Mouse (Mus musculus) hindbrain, embryonic 15.5 days (tissue): ENCODE measurements at regions not wholly inside any gene's neighbourhood (a gene's known extent, or its start where the extent isn't known, plus 50 kb on each side); places are given as distances from the start of the nearest gene placed in this dataset.

ENCODE experiments used
- ATAC-seq: fragments of 200-750 bp; cut with Nextera tagmentation; 2 replicates; pipeline ENCODE4 v1.8.0; 2017; ENCODE audit warnings: low read depth, moderate number of reproducible peaks, moderate TSS enrichment; ENCODE audit not compliant: low FRiP score
- H3K27ac ChIP-seq: fragments of 300-500 bp; sonication (generic); replicated peaks from 2 replicates; pipeline ENCODE4 v1.5.1; 2015; ENCODE audit warnings: mild to moderate bottlenecking, inconsistent platforms
- H3K27me3 ChIP-seq: fragments of 300-500 bp; sonication (generic); 2 replicates; pipeline ENCODE4 v1.6.1; 2015; ENCODE audit warnings: control low read depth, inconsistent platforms
- H3K36me3 ChIP-seq: fragments of 300-500 bp; sonication (generic); 2 replicates; pipeline ENCODE4 v1.6.1; 2015; ENCODE audit warnings: control low read depth, inconsistent platforms
- H3K4me1 ChIP-seq: fragments of 300-500 bp; sonication (generic); replicated peaks from 2 replicates; pipeline ENCODE4 v1.6.1; 2015; ENCODE audit warnings: control low read depth, inconsistent platforms
- H3K4me2 ChIP-seq: fragments of 300-500 bp; sonication (generic); 2 replicates; pipeline ENCODE4 v1.6.1; 2015; ENCODE audit warnings: moderate library complexity, mild to moderate bottlenecking, inconsistent platforms
- H3K4me3 ChIP-seq: fragments of 300-500 bp; sonication (generic); 2 replicates; pipeline ENCODE4 v1.5.1; 2015; ENCODE audit warnings: mild to moderate bottlenecking, inconsistent platforms
- H3K9ac ChIP-seq: fragments of 300-500 bp; sonication (generic); 2 replicates; pipeline ENCODE4 v1.6.1; 2015; ENCODE audit warnings: inconsistent platforms
- H3K9me3 ChIP-seq: fragments of 300-500 bp; sonication (generic); 2 replicates; pipeline ENCODE4 v1.6.1; 2016; ENCODE audit warnings: control low read depth, inconsistent platforms
- WGBS: fragments of 180-500 bp; shearing (Covaris S2); methylation state at CpG from one replicate; pipeline ENCODE4 v1.1.7; 2015; 5-methylcytosine and 5-hydroxymethylcytosine counted together

DNA sequence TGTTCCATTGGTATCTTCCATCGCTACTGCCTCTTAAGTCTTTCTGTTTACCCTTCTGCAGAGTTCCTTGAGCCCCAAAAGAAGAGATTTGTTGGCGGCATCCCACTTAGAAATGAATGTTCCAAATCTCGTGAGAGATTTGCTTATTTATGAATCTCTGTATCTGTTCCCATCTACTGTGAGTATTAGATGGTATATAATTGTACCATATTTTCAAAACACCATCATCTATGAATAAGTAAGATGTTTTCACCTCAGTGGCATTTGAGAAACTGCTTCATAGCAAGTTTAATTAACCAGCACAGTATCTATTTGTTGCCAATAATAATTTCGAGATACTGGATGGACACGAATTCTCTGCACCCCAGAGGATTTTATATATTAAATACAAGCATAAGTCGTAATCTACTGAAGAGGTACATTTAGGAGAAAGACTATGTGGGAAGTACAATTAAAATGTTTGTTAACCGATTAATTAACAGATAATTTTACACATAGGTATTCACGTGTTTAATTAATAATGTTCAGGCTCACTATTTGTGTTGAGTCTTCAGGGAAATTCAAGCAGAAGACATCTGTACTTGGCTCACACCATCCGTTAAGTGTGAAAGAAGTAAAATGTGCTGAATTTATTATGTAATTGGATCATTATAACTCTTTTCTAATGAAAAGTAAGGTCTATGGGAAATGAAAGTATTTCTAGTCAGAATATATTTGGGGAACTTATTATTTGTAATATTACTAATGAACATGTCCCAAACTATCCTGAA, 224.0 kb upstream of the Xrcc4 start:
- Histone ChIP-seq H3K9me3 (no peaks in the 10 kb centered on the region), H3K36me3 (no peaks in the 10 kb centered on the region), H3K9ac (no peak overlapping the region), H3K4me1 (no peaks in the 10 kb centered on the region), H3K4me3 (no peak overlapping the region), H3K27me3 (no peaks in the 10 kb centered on the region), H3K27ac (no peak overlapping the region), H3K4me2 (no peak overlapping the region)
- ATAC-seq: no peak
- 83% methylated on average over 9 of the region's 9 CpGs for WGBS

DNA sequence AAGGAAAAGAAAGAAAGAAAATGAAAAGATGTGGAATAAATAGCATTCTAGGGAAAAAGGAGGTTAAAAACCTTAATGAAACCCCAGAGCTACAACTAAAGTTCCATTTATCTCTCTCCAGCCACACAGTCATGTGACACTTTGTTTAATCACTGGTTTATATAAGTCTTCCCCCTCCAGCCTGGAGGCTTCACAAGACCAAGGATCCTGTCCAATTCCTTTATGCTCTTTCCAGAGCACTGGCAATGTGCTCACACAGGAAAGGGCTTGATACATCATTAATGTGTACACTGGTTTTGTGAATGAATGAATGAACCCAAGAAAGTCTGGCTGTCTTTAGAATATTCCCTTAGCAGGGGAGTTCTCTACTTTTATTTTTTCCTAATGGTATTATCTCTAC, 221.1 kb upstream of the Xrcc4 start:
- no peak overlapping the region for H3K27ac ChIP-seq
- H3K36me3 ChIP-seq: no peaks in the 10 kb centered on the region
- H3K4me1 ChIP-seq: no peaks in the 10 kb centered on the region
- no peaks in the 10 kb centered on the region for H3K9me3 ChIP-seq
- no peak overlapping the region for H3K9ac ChIP-seq
- H3K4me3 ChIP-seq: no peak overlapping the region
- no peaks in the 10 kb centered on the region for H3K27me3 ChIP-seq
- no peak for ATAC-seq
- no peak overlapping the region for H3K4me2 ChIP-seq

GRCm38 (mm10) chr13:90300481-90300880, 211.1 kb upstream of the Xrcc4 start:
- H3K4me2 ChIP-seq: no peak overlapping the region
- H3K4me1 ChIP-seq: no peaks in the 10 kb centered on the region
- no peak overlapping the region for H3K9ac ChIP-seq
- H3K27me3 ChIP-seq: no peaks in the 10 kb centered on the region
- H3K9me3 ChIP-seq: no peaks in the 10 kb centered on the region
- no peak for ATAC-seq
- H3K36me3 ChIP-seq: no peaks in the 10 kb centered on the region
- H3K4me3 ChIP-seq: no peak overlapping the region
- WGBS: 80% methylated on average over 3 of the region's 3 CpGs
- H3K27ac ChIP-seq: no peak overlapping the region

DNA sequence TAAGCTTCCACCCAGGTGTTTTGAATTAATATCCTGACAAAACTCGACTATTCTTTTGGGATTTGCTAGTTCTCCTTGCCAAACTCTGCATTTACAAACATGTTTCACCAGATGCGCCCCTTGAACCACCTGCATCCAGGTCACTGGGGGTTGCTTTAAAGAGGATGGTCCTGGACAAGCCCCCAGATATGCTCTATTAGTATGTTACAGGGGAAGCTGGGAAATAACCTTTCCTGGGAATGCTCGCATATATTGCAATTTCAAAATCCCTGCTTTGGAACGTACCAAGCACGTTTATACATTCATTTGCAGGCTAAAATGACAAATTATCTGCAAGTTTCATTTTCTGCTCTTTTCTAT, 205.2 kb upstream of the Xrcc4 start:
- Histone ChIP-seq H3K4me3 (no peak overlapping the region), H3K4me2 (no peak overlapping the region), H3K9me3 (no peaks in the 10 kb centered on the region), H3K9ac (no peak overlapping the region), H3K36me3 (no peaks in the 10 kb centered on the region), H3K4me1 (peaks cover 7% of the 10 kb centered on the region; the same call in 1 of the 2 replicates), H3K27ac (no peak overlapping the region), H3K27me3 (no peaks in the 10 kb centered on the region)
- WGBS: 66% methylated on average over 5 of the region's 5 CpGs
- no peak for ATAC-seq

- H3K4me2 ChIP-seq: 0 out of 2 replicates have a peak overlapping the region, but pooled peaks have one; percentile 16
- H3K9ac ChIP-seq: no peak overlapping the region
- H3K27ac ChIP-seq: no peak overlapping the region
- H3K36me3 ChIP-seq: no peaks in the 10 kb centered on the region
- H3K4me1 ChIP-seq: peaks cover 7% of the 10 kb centered on the region; the same call in 1 of the 2 replicates
- ATAC-seq: no peak
- H3K27me3 ChIP-seq: no peaks in the 10 kb centered on the region
- WGBS: 51% methylated on average over 10 of the region's 10 CpGs
- H3K9me3 ChIP-seq: no peaks in the 10 kb centered on the region
- no peak overlapping the region for H3K4me3 ChIP-seq
Observed at GRCm38 (mm10) chr13:90293697-90294647, 204.6 kb upstream of the Xrcc4 start.

DNA sequence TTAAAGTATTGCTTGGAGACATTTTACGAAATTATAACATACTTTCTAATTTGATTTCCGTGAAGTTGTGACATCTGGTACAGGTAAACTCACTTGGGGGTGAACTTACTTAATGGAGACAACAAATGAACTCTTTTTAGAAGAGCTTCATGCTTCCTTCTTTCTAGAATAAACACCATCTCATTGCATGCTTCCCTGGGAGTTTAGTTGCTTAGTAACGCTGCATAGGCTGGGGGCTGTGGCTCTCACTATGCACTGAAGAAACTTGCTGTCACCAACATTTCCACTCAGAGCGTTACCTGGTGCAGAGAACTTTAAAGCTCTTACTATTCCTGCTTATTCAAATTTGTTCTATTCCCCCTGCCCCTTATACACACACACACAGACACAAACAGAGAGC, 203.5 kb upstream of the Xrcc4 start:
- Histone ChIP-seq H3K36me3 (no peaks in the 10 kb centered on the region), H3K4me2 (no peak overlapping the region), H3K4me1 (peaks cover 7% of the 10 kb centered on the region; the same call in 1 of the 2 replicates), H3K27me3 (no peaks in the 10 kb centered on the region), H3K27ac (no peak overlapping the region), H3K9me3 (no peaks in the 10 kb centered on the region), H3K9ac (no peak overlapping the region), H3K4me3 (no peak overlapping the region)
- peak; percentile 78 for ATAC-seq
- 39% methylated on average over 4 of the region's 4 CpGs for WGBS

DNA sequence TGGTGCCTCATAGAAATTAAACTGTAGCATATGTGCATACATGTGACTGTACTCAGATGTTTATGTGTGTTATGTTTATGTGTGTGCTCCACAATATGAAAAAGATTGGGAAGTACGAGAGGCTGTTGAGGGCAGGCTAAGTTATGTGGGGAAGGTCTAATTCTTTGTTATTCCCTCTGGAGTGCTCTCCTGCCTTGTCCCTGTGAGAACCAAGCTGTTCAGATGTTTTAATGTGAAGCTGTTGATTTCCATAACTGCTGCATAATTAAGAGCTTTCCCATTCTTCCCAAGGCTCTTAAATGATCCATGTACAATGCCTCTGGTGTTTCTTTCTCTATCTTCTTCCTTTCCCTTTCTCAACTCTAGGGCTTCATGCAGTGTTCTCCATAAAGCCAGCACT, 202.7 kb upstream of the Xrcc4 start:
- no peak overlapping the region for H3K9ac ChIP-seq
- H3K9me3 ChIP-seq: no peaks in the 10 kb centered on the region
- H3K4me3 ChIP-seq: no peak overlapping the region
- no peak overlapping the region for H3K4me2 ChIP-seq
- 34% methylated on average over 1 of the region's 1 CpGs for WGBS
- no peaks in the 10 kb centered on the region for H3K27me3 ChIP-seq
- H3K4me1 ChIP-seq: peaks cover 7% of the 10 kb centered on the region; the same call in 1 of the 2 replicates
- no peak for ATAC-seq
- H3K27ac ChIP-seq: no peak overlapping the region
- no peaks in the 10 kb centered on the region for H3K36me3 ChIP-seq

DNA sequence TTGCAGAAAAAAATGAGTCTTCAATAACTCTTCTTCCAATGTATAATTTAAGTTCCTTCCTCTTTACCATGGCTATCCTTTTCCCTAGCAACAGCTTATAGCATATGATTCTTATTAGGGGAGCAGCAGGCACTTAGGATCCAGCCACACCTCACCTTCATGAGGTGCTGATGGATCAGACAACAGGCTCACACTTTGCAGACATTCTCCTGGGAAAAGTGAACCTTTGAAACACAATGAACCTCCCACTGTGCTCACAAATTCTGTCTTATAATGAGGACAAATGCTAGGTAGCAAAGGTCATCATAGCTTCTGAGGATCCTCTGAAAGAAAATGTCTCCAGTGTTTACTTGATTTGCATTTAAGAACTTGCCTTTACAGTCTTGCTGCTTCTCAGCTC, 191.6 kb upstream of the Xrcc4 start:
- Histone ChIP-seq H3K4me3 (no peak overlapping the region), H3K9ac (no peak overlapping the region), H3K36me3 (no peaks in the 10 kb centered on the region), H3K27me3 (no peaks in the 10 kb centered on the region), H3K9me3 (no peaks in the 10 kb centered on the region), H3K27ac (no peak overlapping the region), H3K4me2 (no peak overlapping the region), H3K4me1 (no peaks in the 10 kb centered on the region)
- no peak for ATAC-seq

DNA sequence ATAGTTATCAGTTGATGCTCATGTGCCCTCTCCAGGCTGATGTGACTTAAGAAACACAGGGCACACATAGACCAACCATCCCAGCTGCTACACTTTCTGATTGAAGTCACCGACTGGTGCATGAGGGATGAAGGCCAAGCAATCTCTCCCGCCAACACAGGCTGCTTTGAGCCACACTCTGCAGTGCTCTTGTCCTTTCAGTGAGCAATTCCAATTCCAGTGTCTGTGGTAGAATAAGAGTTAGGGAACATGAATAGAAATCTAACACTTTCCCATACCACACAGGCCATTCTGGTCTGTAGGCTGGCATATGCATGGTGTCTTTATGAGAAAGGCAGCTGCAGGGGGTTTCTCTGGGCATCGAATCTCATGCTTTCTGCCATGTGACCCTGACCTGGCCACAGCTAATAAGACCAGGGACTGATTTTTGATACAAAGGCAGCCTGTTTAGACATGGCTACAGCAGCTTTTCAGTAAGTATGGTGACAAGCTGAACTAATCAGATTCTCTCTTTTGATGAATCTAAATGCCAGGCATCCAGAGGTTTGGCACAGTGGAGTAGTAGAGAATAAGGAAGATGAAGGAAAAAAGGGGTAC, 190.5 kb upstream of the Xrcc4 start:
- no peaks in the 10 kb centered on the region for H3K9me3 ChIP-seq
- no peaks in the 10 kb centered on the region for H3K27me3 ChIP-seq
- peak overlapping the region; percentile 58; the same call in 1 of the 2 replicates for H3K27ac ChIP-seq
- H3K9ac ChIP-seq: no peak overlapping the region
- ATAC-seq: peak; percentile 96
- no peaks in the 10 kb centered on the region for H3K4me1 ChIP-seq
- no peak overlapping the region for H3K4me3 ChIP-seq
- no peaks in the 10 kb centered on the region for H3K36me3 ChIP-seq
- 34% methylated on average over 3 of the region's 3 CpGs for WGBS
- no peak overlapping the region for H3K4me2 ChIP-seq

DNA sequence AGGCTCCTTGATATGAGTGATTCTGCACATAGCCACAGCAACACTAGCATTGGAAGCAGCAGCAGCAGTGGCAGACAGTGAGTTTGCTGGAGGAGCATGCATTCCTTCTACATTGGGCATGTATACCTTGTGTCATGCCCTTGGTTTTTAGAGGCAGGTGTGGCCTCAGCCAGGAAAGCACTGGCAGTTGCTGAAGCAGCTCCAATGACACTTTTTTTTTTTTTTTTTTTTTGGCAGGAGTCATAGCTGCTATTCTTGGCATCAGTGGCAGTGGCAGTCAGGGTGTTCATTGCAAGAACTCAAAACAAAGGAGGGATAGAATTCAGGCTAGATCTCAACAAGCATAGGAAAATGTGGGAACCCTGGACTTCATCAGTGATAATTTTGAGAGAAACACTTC, 189.9 kb upstream of the Xrcc4 start:
- peak; percentile 72 for ATAC-seq
- H3K27me3 ChIP-seq: no peaks in the 10 kb centered on the region
- no peak overlapping the region for H3K4me2 ChIP-seq
- H3K36me3 ChIP-seq: no peaks in the 10 kb centered on the region
- H3K4me1 ChIP-seq: no peaks in the 10 kb centered on the region
- H3K9ac ChIP-seq: no peak overlapping the region
- H3K4me3 ChIP-seq: no peak overlapping the region
- H3K27ac ChIP-seq: peak overlapping the region; percentile 58; the same call in 1 of the 2 replicates
- H3K9me3 ChIP-seq: no peaks in the 10 kb centered on the region

- H3K9me3 ChIP-seq: no peaks in the 10 kb centered on the region
- no peaks in the 10 kb centered on the region for H3K4me1 ChIP-seq
- WGBS: 77% methylated on average over 3 of the region's 3 CpGs
- no peaks in the 10 kb centered on the region for H3K27me3 ChIP-seq
- H3K36me3 ChIP-seq: no peaks in the 10 kb centered on the region
- H3K9ac ChIP-seq: no peak overlapping the region
- no peak for ATAC-seq
- H3K4me2 ChIP-seq: no peak overlapping the region
- H3K27ac ChIP-seq: no peak overlapping the region
- no peak overlapping the region for H3K4me3 ChIP-seq
Observed at GRCm38 (mm10) chr13:90259071-90259742, 169.8 kb upstream of the Xrcc4 start.

DNA sequence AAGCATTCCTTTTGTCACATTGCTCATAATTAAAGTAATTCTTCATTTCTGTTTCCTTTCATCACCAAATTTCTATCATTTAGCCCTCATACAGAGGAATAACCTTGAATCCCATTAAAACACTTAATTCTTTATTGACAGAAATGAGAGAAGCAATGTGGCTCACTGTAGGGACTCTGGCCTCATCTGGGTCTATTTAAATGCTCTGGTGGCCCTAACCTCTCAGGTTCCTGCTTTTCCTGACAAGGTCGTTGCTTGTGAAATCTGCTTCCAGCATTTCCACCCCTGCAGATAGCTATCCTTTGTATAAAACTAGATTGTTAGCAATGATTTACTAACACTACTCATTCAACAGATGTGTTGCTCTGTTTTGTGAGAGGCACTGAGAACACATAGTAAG, 163.6 kb upstream of the Xrcc4 start:
- Histone ChIP-seq H3K36me3 (no peaks in the 10 kb centered on the region), H3K9me3 (no peaks in the 10 kb centered on the region), H3K4me2 (no peak overlapping the region), H3K27ac (no peak overlapping the region), H3K4me3 (no peak overlapping the region), H3K4me1 (no peaks in the 10 kb centered on the region), H3K9ac (no peak overlapping the region), H3K27me3 (no peaks in the 10 kb centered on the region)
- 43% methylated on average over 1 of the region's 1 CpGs for WGBS
- no peak for ATAC-seq
